Mouse (Mus musculus) megakaryocyte-erythroid progenitor cell, adult 5 weeks (primary cell): ENCODE data around the gene Gm21865. TPM values are rescaled to one million over a fixed set of nuclear protein-coding genes. Genes with fewer than 3 reads are reported as not detected.

Experiments
- polyA plus RNA-seq: library from polyadenylated mRNA; stranded (reverse); fragments of >175 nt; gene quantifications from 2 replicates; pipeline ENCODE4 v1.2.3, GENCODE M21; 2012

Gm21865 gene
- not detected in 2 replicates for polyA plus RNA-seq

GRCm38 (mm10) chrY:40316803-40317202 is at the start of gene Gm21865:
TSS of gene Gm21865 (minus strand) at chrY:40316903.

Other genes starting within 250 kb of the Gm21865 start
- gene Gm21882, start 64.6 kb upstream of the Gm21865 start, polyA plus RNA-seq: not detected in 2 replicates